Mouse (Mus musculus): ENCODE data around the gene Mvb12a. TPM values are rescaled to one million over a fixed set of nuclear protein-coding genes. Genes with fewer than 3 reads are reported as not detected.
"Not testable (repeated sequence)": the region's sequence is repeated elsewhere in the genome, so short reads cannot be mapped to it uniquely, and the experiment has no call there.

Gene Mvb12a
- total RNA-seq, 4 experiments from 2014 or later: 72.6 to 87.3 (median 82.3) TPM

DNA sequence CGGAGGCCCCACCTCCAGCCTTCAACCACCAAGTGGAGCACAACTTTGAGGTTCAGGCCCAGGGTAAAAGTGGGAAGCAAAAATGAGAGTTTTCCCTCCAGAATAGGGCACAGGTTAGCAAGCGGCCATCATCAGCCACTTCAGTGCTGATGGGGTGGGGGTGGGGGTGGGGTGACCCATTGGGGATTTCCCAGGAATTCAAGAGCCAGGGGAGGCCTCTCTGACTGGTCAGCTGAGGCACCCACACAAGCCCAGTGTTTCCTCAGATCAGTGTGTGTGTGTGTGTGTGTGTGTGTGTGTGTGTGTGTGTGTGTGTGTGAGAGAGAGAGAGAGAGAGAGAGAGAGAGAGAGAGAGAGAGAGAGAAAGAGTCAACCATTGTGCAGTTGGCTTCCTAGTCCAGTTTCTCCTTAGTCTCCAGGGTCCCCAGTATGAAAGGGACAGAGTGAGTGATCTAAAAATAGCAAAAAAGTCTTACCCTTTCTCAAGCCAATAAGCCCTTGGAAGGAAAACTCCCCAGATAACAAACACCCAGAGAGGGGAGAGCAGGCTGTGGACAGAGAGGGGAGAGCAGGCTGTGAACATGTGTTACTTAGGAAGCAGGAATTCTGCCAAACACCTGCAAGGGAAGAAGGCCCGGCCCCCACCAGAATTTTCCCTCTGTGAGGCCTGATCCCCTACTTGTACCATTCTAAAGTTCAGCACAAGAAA lies 15.4 kb upstream of the Mvb12a start:
- no peak for DNase-seq

DNA sequence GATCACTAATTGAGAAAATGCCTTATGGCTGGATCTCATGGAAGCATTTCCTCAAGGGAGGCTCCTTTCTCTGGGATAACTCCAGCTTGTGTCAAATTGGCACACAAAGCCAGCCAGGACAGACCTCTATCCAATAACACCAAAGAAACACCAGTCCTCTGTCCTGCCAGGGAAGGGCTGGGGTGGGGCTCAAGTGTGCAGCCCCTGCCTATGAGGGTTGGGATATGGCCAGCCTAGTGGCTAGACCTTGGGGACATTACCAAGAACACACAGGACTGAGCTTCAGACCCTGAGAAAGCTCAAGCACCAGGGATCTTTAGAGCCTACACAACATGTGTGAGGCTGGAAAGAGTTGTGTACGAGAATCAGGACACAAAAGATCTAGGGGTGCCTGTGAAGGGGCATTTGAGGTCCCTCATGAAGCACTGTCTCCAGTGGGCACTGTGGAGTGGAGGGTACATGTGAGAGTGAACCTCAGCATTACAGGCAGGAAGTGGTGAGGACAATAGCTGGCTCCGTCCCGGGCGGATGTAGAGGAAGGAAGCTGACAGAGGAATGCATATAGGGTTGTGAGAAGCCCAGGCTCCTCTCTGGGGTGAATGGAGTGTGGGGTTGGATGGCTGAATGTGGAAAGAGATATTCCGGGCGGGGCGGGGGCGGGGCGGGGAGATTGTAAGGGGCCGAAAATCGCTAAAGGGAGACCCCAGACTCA lies 14.2 kb upstream of the Mvb12a start:
- DNase-seq: no peak

DNA sequence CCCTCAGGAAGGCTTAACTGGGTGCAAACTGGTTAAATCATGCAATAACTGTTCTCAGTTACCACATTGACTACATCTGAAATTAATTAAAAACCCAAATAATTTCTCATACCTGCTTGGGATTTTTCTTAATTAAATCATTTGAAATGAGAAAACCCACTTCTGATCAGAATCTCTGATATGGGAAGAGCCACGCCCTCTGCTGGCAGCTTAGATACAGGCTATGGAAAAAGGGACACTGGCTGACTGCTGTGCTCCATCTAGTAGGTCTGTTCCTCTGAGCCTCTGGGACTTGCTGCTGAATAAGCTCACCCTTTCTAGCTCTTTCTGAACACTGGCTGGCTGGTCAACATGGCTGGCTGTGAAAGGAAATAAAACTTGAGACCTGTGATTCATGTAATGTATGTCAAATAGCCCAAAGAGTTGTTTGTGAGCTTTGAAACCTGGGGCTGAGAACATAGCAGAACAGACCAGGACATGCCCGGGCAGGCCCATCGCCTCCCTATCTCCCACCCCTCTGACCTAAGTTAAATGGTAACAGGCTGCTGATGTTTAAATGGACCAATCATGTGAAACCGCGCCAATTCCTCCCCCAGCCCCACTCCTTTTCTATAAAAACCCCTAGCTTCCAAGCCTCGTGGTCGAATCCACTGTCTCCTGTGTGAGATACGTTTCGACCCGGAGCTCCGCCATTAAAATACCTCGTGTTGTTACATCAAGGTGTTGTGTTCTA lies 11.8 kb upstream of the Mvb12a start:
- DNase-seq: not testable (repeated sequence)

GRCm38 (mm10) chr8:71534263-71534810 lies 8.4 kb upstream of the Mvb12a start:
- no peak for DNase-seq

GRCm38 (mm10) chr8:71535663-71536062 lies 7.1 kb upstream of the Mvb12a start:
- no peak for DNase-seq

- peak; percentile 91 for DNase-seq
Observed at GRCm38 (mm10) chr8:71537028-71537867, 5.5 kb upstream of the Mvb12a start, which contains the start of gene Bst2. Bst2 (minus strand) TSS chr8:71537456.

- no peak for DNase-seq
Observed at GRCm38 (mm10) chr8:71543755-71544154, 1.0 kb downstream of the Mvb12a start.

DNA sequence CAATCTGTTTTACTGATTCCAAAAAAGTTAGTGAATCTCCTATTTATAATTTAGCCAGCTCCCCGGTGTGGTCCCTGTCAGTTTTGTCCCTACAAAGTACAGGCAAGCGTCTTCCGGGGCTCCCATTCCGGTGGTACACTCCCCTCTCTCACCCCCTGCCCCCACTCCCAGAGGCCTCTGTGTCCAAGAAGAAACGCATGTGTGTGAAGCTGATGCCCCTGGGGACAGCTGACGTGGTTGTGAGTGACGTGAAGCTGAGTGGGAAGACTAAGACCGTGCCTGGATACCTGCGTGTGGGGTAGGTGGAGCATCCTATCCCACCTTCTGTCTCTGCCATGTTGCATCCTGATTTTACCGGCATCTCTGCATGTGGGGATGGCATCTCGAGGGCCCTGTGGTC lies 2.3 kb downstream of the Mvb12a start:
- DNase-seq: no peak

GRCm38 (mm10) chr8:71547590-71547989 lies 4.9 kb downstream of the Mvb12a start:
- no peak for DNase-seq

DNA sequence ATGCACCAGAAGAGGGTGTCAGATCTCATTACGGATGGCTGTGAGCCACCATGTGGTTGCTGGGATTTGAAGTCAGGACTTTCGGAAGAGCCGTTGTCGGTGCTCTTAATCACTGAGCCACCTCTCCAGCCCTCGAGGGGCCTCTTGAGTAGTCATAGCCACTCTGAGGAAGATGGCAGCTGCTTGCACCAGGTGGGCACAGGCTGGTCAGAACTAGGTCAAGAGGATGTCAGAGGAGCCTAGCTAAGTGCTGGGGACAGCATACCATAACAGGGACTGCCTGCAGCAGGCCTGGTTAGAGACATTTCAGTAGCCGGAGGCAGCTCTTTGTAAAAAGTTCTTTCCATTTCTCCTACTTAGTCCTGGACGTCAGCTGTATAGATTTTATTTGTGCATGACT lies 8.0 kb downstream of the Mvb12a start:
- no peak for DNase-seq

- DNase-seq: no peak
Observed at GRCm38 (mm10) chr8:71552770-71553169, 10.0 kb downstream of the Mvb12a start.

- no peak for DNase-seq
Observed at GRCm38 (mm10) chr8:71554001-71554400, 11.3 kb downstream of the Mvb12a start.

DNA sequence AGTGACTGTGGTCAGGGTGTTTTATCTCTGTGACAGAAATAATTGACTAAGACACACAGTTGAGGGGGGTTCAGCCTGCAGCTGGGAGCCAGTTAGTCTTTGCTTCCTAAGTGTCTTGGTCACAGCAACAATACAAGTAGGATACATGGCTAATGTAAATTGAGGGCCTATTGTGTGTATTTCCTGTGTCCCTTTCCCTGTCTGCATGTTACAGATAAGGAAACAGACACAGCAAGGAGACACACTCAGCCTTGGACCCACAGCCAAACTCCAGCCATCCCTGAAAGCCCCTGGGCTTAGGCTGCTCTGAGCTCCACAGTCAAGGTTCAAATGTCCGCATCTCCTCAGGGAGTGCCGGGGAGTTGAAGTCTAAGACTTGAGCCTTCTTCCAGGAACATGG lies 11.9 kb downstream of the Mvb12a start:
- DNase-seq: no peak

GRCm38 (mm10) chr8:71558071-71558957 lies 15.6 kb downstream of the Mvb12a start, which contains the start of gene Tmem221:
Tmem221 (minus strand) TSS chr8:71558871.
- no peak for DNase-seq

- DNase-seq: peak; percentile 87
Observed at GRCm38 (mm10) chr8:71558958-71559690, 16.4 kb downstream of the Mvb12a start.

DNA sequence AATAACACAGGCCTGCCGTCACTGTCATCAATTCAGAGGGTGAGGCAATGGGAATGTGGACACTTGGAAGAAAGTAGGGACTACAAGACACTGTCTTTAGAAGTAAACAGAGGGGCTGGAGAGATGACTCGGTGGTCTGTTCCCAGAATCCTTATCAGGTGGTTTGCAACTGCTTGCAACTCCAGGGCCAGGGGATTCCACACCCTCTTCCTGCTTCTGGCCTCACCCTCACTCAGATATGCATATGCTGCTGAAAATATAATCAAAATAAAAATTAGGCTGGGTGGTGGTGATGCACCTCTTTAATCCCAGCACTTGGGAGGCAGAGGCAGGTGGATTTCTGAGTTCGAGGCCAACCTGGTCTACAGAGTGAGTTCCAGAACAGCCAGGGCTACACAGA lies 17.3 kb downstream of the Mvb12a start:
- no peak for DNase-seq

- DNase-seq: no peak
Observed at GRCm38 (mm10) chr8:71560765-71561164, 18.0 kb downstream of the Mvb12a start.

- DNase-seq: no peak
Observed at GRCm38 (mm10) chr8:71561401-71561800, 18.7 kb downstream of the Mvb12a start.

- peak; percentile 70 for DNase-seq
Observed at GRCm38 (mm10) chr8:71562751-71563150, 20.0 kb downstream of the Mvb12a start.

GRCm38 (mm10) chr8:71563992-71564391 lies 21.3 kb downstream of the Mvb12a start:
- DNase-seq: no peak
